Mouse (Mus musculus) 416B (cell line): ENCODE data around the gene Rnf24.

ENCODE experiments used
- DNase-seq: peaks from one replicate; pipeline ENCODE4 v3.0.0; 2011; ENCODE audit warnings: low read depth

Rnf24 gene

DNA sequence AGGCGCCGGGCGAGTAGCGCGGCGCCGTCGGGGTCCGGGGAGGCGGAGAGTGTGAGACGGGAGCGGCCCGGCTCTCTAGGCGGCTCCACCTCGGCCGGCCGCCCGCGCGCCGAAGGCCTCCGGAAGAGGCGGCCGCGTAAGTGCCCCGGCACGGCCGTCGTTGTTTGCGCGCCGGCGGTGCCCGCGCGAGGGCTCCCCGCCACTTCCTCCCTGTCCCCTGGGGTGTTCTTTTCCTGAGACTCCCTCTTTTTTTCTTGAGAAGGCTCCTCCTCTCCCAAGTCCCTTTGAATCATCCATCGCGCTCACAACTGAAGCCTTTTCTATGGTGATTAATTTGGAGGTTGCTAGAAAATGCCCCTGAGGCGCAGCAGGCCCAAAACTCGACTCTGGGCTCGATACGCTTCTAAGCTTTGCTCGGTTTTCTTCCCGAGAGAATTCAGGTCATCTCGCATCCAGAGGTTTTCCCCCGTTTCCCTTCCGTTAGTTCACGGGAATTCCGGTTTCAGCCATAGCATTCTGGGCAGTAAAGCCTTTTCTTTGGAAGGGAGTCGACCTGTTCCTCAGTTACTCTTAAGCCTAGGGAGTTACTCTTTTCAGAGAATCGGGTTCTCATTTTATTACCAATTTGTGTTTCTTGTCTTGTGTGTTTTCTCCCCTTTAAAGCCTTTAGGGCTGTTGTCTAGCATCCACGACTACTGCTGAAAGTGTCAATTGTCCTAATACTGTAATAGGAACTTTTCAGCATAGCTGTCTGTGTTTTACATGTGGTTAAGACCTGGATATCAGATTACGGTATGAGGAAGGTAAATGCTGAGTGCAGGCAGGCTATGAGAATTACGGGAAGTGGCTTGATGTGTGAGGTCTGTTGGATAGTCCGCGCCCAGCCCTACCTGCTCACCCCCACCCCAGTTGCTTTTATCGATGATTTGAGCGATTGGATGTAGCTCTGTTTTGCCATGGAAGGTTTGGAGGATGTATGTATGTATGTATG lies 89.7 kb downstream of the Rnf24 start:
- peak; percentile 84 for DNase-seq

DNA sequence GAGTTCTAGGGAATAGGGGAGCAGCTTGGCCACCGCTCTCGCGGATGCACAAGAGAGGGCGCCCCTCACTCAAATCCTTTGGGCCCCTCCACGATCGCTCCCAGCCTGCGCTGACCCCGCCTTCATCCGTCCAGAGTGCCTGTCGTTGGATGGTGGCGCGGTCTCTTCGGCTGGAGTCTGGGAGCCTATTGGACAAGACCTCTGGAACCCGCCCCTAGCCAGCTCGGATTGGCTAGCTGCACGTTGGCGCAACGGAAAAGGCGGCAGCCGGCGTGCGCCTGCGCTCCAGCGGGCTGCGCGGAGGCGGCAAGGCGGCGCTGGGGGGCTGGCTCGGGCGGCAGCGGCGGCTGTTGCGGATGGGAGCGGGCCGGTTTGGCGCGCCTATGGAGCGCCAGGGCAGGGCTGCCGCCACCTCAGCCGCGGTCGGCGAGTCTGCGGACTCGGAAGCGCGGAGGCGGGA lies 90.4 kb downstream of the Rnf24 start, which contains the start of gene Pank2:
TSS of gene Pank2 (plus strand) at position 283 of the 460 bp plus-strand sequence.
- DNase-seq = peak; percentile 97

DNA sequence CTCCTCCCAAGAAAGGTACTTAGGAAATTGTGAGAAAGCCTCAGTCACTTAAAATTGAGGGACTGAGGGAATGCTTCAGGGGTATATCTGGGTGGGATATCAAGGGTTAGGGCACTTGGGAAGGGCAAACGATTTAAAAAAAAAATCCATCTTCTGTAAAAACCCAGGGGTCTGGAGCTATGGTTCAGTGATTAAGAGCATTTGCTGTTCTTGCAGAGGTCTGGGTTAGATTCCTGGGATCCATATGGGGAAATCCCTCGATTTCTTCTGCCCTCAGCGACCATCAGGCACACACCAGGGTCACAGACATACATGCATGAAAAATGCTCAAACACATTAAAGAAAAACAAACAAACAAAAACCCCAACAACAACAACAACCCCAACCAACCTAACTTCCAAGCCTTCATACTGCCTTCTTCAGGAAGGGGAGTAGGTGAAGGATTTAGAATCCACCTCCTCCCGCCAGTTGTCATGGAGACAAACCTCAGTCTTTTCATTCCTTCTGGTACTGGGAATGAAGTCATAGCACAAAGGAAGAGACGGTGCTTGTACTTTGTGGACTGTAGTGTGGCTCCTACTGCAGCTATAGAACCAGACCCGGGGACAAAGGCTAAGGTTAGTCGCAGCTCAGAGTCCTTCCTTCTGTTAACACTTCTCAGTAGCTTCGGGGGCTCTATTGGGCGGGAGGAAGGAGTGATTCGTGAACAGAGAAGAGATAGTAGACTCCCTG lies 91.0 kb downstream of the Rnf24 start:
- DNase-seq = no peak

DNA sequence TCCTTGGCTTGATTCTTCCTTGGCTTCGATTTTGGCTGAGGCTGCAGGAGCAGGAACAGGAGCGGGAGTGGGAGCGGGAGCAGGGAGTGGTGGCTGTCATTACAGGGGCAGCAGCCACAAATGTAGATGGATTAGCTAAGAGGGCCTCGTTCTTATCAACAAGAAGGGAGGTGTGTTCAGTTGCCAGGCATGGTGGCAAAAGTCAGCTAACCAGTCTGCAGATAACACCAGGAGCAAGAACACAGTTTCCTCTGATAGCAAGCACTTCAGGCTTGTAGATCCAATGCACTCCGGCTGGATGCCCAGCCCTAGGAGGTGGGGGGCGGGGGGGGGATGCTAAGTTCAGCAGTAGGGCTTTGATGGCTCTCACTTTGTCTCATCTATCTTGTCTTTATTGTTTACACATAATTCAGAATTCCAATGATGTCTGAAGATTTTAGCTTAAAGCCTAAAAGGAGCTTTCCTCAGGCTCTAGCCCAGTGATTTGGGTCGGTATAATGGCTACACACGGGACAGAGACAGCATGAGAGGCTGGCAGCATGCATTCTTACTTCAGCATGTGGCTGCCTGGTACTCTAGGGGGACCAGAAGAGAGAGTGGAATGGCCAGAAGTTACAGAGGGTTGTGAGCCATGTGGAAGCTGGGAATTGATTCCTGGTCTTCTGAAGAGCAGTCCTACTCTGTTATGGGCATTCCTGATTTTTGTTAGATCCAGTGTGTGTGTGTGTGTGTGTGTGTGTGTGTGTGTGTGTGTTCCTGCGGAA lies 92.0 kb downstream of the Rnf24 start:
- DNase-seq = no peak

DNA sequence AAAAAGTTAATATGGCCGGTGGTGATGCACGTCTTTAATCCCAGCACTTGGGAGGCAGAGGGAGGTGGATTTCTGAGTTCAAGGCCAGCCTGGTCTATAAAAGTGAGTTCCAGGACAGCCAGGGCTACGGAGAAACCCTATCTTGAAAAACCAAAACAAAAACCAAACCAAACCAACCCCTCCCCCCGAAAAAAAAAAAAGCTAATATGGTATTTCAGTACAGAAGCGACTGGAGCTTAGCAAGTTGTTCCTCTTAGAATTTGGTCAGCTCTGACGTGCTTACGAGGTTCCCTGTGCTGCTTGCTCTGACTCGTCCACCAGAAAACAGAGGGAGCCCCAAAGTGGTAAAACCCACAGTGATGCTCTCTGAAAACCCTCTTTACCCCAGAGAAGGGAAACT lies 94.0 kb downstream of the Rnf24 start:
- peak; percentile 29 for DNase-seq

DNA sequence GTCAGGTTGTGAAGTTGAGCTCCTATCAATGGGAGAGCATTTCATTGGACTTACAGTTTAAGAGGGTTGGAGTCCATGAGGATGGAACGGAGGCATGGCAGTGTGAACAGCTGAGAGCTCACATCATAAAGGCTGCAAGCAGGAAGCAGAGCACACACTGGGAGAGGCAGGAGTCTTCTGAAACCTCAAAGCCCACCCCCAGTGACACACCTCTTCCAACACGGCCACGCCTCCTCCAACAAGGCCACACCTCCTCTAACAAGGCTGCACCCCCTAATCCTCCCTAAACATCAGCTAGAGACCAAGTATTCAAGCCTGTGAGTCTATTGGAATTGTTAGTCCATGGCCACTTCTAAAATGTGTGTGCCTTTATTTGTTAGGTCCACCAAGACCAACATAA lies 97.0 kb downstream of the Rnf24 start:
- peak; percentile 86 for DNase-seq

DNA sequence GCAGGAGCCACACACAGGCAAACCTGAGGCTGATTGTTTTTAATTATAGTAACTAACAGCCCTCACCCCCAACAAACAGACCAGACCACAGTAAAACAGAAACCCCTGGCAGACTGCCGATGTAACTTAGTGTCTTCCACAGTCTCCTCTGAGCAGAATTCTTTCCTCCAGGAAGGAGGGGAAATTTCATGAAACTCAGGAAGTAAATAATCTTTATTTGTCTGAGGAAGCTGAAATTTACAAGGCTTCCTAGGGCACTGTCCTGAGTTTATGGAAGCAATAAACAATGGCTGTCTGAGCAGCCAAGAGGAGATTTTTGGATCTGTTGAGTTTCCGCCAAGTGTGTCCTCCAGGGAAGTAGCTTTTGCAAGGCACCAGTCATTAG lies 98.4 kb downstream of the Rnf24 start:
- no peak for DNase-seq

DNA sequence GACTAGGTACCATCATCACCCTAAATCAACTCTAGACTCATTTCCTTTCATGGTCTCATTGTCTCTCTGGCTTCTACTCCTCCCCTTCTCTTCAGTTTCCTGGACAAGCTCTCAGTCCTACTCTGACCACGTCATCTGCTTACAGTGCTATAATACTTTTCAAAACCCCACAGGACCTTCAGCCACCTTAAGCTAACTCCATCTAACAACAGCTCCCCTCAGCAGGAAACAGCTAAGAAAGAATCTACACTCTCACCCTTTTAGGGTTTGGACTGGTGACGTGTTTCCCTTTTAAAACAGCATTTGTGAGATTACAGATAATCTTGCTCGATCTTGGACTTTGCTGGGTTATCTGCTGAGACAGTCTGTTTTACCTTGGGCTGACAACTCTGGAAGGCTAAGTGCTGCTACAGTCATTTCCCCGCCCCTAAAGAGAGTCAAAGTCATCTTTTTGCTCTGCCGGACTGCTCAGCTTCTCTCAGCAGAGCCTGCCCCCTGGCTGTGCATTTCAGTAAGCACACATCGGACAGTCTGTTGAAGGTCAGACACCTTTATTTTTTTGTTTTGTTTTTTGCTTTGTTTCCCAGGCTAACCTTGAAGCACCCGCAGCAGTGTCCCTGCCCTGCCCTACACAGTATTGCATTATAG lies 98.9 kb downstream of the Rnf24 start:
- peak; percentile 89 for DNase-seq
